Mouse (Mus musculus) neural tube, embryonic 13.5 days (tissue): ENCODE measurements around the gene Dach1. TPM values are rescaled to one million over a fixed set of nuclear protein-coding genes. Genes with fewer than 3 reads are reported as not detected.

ENCODE experiments used
- ATAC-seq: fragments of 200-750 bp; cut with Nextera tagmentation; 2 replicates; pipeline ENCODE4 v1.8.0; 2017; ENCODE audit warnings: low read depth, mild to moderate bottlenecking, moderate TSS enrichment, moderate library complexity
- H3K27ac ChIP-seq: fragments of 300-500 bp; sonication (generic); replicated peaks from 2 replicates; pipeline ENCODE4 v1.5.1; 2015; ENCODE audit warnings: moderate library complexity, mild to moderate bottlenecking, inconsistent platforms
- H3K27me3 ChIP-seq: fragments of 300-500 bp; sonication (generic); 2 replicates; pipeline ENCODE4 v1.6.1; 2015; ENCODE audit warnings: mild to moderate bottlenecking, inconsistent platforms
- H3K36me3 ChIP-seq: fragments of 300-500 bp; sonication (generic); 2 replicates; pipeline ENCODE4 v1.6.1; 2015; ENCODE audit warnings: mild to moderate bottlenecking, inconsistent platforms
- H3K4me1 ChIP-seq: fragments of 300-500 bp; sonication (generic); replicated peaks from 2 replicates; pipeline ENCODE4 v1.6.1; 2015; ENCODE audit warnings: inconsistent platforms
- H3K4me2 ChIP-seq: fragments of 300-500 bp; sonication (generic); 2 replicates; pipeline ENCODE4 v1.6.1; 2015; ENCODE audit warnings: inconsistent platforms, mild to moderate bottlenecking, moderate library complexity
- H3K4me3 ChIP-seq: fragments of 300-500 bp; sonication (generic); 2 replicates; pipeline ENCODE4 v1.5.1; 2015; ENCODE audit warnings: mild to moderate bottlenecking, inconsistent platforms
- H3K9ac ChIP-seq: fragments of 300-500 bp; sonication (generic); 2 replicates; pipeline ENCODE4 v1.6.1; 2015; ENCODE audit warnings: moderate library complexity, mild to moderate bottlenecking, inconsistent platforms
- H3K9me3 ChIP-seq: fragments of 300-500 bp; sonication (generic); 2 replicates; pipeline ENCODE4 v1.6.1; 2016; ENCODE audit warnings: inconsistent platforms
- WGBS: fragments of 180-500 bp; shearing (Covaris S2); methylation state at CpG from one replicate; pipeline ENCODE4 v1.1.7; 2015; 5-methylcytosine and 5-hydroxymethylcytosine counted together
- polyA plus RNA-seq: library from polyadenylated mRNA; unstranded; fragments of >200 nt; fragmentation: Nextera tagmentation; extraction: Ambion mirVana; gene quantifications from 2 replicates; pipeline ENCODE4 v1.2.1, GENCODE M21; 2015

Gene Dach1
- polyA plus RNA-seq, 1 experiment from 2014 or later = 18.7 TPM

GRCm38 (mm10) chr14:97881976-97882375 is 287.6 kb downstream of the Dach1 start:
- H3K4me2 ChIP-seq = no peak overlapping the region
- no peak for ATAC-seq
- no peak overlapping the region for H3K9ac ChIP-seq
- WGBS = 60% methylated on average over 1 of the region's 1 CpGs
- H3K36me3 ChIP-seq = no peaks in the 10 kb centered on the region
- H3K27ac ChIP-seq = no peak overlapping the region
- no peaks in the 10 kb centered on the region for H3K27me3 ChIP-seq
- no peaks in the 10 kb centered on the region for H3K9me3 ChIP-seq
- no peaks in the 10 kb centered on the region for H3K4me1 ChIP-seq
- no peak overlapping the region for H3K4me3 ChIP-seq

DNA sequence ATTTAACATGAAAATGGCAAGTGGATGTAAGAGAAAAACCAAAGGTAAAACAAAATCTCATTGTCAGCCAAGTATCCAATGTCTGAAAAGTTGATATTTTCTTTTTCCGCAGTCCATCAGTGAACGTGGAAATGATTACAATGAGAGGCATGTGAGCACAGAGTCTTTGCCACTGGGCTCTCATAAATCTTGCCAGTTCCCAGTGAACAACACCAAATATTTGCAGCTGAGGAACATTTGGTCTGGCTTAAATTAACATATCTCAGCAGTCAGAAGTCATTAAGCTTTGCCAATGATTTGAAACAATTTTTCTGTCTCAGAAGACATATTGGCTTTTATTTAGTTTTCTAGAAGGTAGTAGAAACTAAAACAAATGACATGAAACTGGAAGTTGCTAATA is 298.6 kb downstream of the Dach1 start:
- ATAC-seq = no peak
- WGBS = 11% methylated on average over 2 of the region's 2 CpGs
- no peaks in the 10 kb centered on the region for H3K27me3 ChIP-seq

GRCm38 (mm10) chr14:97858384-97858783 is 311.2 kb downstream of the Dach1 start:
- Histone ChIP-seq H3K9me3 (no peaks in the 10 kb centered on the region), H3K9ac (no peak overlapping the region), H3K4me2 (no peak overlapping the region), H3K4me1 (0 out of 2 replicates have a peak, but pooled peaks cover 6% of the 10 kb centered on the region), H3K4me3 (no peak overlapping the region), H3K27ac (no peak overlapping the region), H3K27me3 (no peaks in the 10 kb centered on the region), H3K36me3 (no peaks in the 10 kb centered on the region)
- ATAC-seq = no peak
- 36% methylated on average over 3 of the region's 3 CpGs for WGBS

More for the DNA sequence above, 298.6 kb downstream of the Dach1 start:
- H3K9me3 ChIP-seq = no peaks in the 10 kb centered on the region
- no peak overlapping the region for H3K27ac ChIP-seq
- H3K9ac ChIP-seq = no peak overlapping the region
- peaks cover 17% of the 10 kb centered on the region for H3K4me1 ChIP-seq
- 0 out of 2 replicates have a peak, but pooled peaks cover 3% of the 10 kb centered on the region for H3K36me3 ChIP-seq
- no peak overlapping the region for H3K4me3 ChIP-seq
- no peak overlapping the region for H3K4me2 ChIP-seq

- no peaks in the 10 kb centered on the region for H3K36me3 ChIP-seq
- H3K27ac ChIP-seq = no peak overlapping the region
- H3K4me1 ChIP-seq = 0 out of 2 replicates have a peak, but pooled peaks cover 6% of the 10 kb centered on the region
- no peaks in the 10 kb centered on the region for H3K9me3 ChIP-seq
- 38% methylated on average over 2 of the region's 2 CpGs for WGBS
- no peak for ATAC-seq
- H3K27me3 ChIP-seq = no peaks in the 10 kb centered on the region
- H3K9ac ChIP-seq = no peak overlapping the region
- no peak overlapping the region for H3K4me3 ChIP-seq
- no peak overlapping the region for H3K4me2 ChIP-seq
Observed at GRCm38 (mm10) chr14:97857276-97857675, 312.3 kb downstream of the Dach1 start.

GRCm38 (mm10) chr14:97855345-97855744 is 314.2 kb downstream of the Dach1 start:
- Histone ChIP-seq H3K27me3 (no peaks in the 10 kb centered on the region), H3K9me3 (no peaks in the 10 kb centered on the region), H3K36me3 (no peaks in the 10 kb centered on the region), H3K4me1 (0 out of 2 replicates have a peak, but pooled peaks cover 6% of the 10 kb centered on the region), H3K4me3 (no peak overlapping the region), H3K27ac (no peak overlapping the region), H3K4me2 (no peak overlapping the region), H3K9ac (no peak overlapping the region)
- 47% methylated on average over 1 of the region's 1 CpGs for WGBS
- no peak for ATAC-seq

DNA sequence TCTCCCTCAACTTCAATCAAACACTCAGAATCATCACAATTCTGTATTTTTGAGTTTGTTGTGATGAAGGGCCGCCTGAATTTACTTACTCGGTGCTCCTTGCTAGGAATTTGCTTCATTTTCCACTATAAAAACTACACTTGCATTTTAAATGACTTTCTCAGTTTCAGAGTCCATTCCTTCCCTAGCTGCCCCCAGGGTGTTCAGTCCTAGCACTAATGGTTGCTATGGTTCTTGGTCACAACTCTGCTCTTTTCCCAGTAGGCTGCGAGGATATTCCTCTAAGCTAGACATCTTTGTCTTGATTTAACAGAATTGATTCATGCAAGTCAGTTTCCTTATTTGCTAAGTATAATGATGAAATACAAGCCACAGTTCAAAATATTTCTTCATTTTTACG is 319.1 kb downstream of the Dach1 start:
- Histone ChIP-seq H3K4me2 (no peak overlapping the region), H3K4me3 (no peak overlapping the region), H3K4me1 (no peaks in the 10 kb centered on the region), H3K36me3 (no peaks in the 10 kb centered on the region), H3K27ac (no peak overlapping the region), H3K9ac (no peak overlapping the region), H3K9me3 (no peaks in the 10 kb centered on the region), H3K27me3 (no peaks in the 10 kb centered on the region)
- ATAC-seq = no peak
- WGBS = 64% methylated on average over 4 of the region's 4 CpGs

DNA sequence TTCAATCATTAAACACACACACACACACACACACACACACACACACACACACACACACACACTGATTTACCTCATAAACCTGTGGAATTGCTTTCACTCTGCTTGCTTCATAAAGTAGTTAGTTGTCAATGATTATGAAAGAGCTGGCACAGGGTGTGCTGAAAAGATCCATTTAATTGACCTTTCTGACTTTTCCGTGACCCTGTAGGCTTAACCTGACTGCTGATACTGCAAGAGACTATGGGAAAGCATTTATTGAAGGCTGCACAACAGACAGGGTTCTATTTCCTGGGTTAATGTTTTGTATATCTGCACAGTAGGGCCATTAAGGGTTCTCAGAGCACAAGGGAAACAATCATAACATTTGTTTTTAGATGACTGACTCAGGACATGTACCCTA is 321.9 kb downstream of the Dach1 start:
- ATAC-seq = no peak
- Histone ChIP-seq H3K9ac (no peak overlapping the region), H3K36me3 (no peaks in the 10 kb centered on the region), H3K4me2 (no peak overlapping the region), H3K4me1 (no peaks in the 10 kb centered on the region), H3K9me3 (no peaks in the 10 kb centered on the region), H3K4me3 (no peak overlapping the region), H3K27me3 (no peaks in the 10 kb centered on the region), H3K27ac (0 out of 2 replicates have a peak overlapping the region, but pooled peaks have one; percentile 6)
- 38% methylated on average over 1 of the region's 1 CpGs for WGBS

GRCm38 (mm10) chr14:97839275-97839674 is 330.3 kb downstream of the Dach1 start:
- H3K27ac ChIP-seq = no peak overlapping the region
- no peak overlapping the region for H3K9ac ChIP-seq
- no peaks in the 10 kb centered on the region for H3K27me3 ChIP-seq
- H3K4me1 ChIP-seq = no peaks in the 10 kb centered on the region
- no peak overlapping the region for H3K4me3 ChIP-seq
- no peak for ATAC-seq
- no peaks in the 10 kb centered on the region for H3K36me3 ChIP-seq
- H3K9me3 ChIP-seq = no peaks in the 10 kb centered on the region
- H3K4me2 ChIP-seq = no peak overlapping the region
- WGBS = 81% methylated on average over 5 of the region's 5 CpGs

GRCm38 (mm10) chr14:97829865-97830264 is 339.7 kb downstream of the Dach1 start:
- H3K9me3 ChIP-seq = no peaks in the 10 kb centered on the region
- ATAC-seq = no peak
- H3K9ac ChIP-seq = no peak overlapping the region
- no peak overlapping the region for H3K4me2 ChIP-seq
- WGBS = 80% methylated on average over 3 of the region's 3 CpGs
- 0 out of 2 replicates have a peak, but pooled peaks cover 3% of the 10 kb centered on the region for H3K4me1 ChIP-seq
- H3K36me3 ChIP-seq = no peaks in the 10 kb centered on the region
- H3K4me3 ChIP-seq = no peak overlapping the region
- no peaks in the 10 kb centered on the region for H3K27me3 ChIP-seq
- no peak overlapping the region for H3K27ac ChIP-seq

DNA sequence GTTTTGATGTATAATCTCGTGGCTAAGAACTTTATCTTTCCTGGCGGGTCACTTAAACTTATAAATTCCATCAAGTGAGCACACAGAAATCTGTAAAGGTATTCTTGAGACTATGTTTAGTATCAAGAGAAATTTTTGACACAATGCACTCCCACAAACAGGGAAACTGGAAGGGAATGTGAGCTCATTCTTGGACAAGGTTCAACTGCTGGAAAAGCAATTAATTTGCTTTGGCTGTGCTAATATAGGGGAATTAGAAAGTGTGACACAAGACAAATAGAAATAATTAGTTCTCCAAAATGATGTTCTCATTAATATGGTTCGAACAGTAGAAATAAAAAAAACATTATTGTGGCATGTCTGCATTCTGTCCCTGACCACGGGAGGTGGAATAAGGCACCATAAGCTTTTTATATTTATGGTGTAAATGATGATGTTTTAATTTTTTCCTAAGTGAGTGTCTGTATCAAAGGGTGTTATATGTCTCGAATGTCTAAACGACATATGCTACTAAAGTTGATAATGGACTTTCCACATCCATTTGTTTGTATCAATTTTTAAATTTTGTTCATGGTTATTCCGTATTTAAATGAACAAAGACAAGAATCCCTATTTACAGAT is 354.9 kb downstream of the Dach1 start:
- H3K9me3 ChIP-seq = no peaks in the 10 kb centered on the region
- no peak overlapping the region for H3K9ac ChIP-seq
- no peak overlapping the region for H3K4me2 ChIP-seq
- H3K27ac ChIP-seq = no peak overlapping the region
- no peak overlapping the region for H3K4me3 ChIP-seq
- H3K4me1 ChIP-seq = peaks cover 4% of the 10 kb centered on the region
- WGBS = 55% methylated on average over 7 of the region's 7 CpGs
- H3K36me3 ChIP-seq = no peaks in the 10 kb centered on the region
- no peaks in the 10 kb centered on the region for H3K27me3 ChIP-seq
- ATAC-seq = peak; percentile 50

DNA sequence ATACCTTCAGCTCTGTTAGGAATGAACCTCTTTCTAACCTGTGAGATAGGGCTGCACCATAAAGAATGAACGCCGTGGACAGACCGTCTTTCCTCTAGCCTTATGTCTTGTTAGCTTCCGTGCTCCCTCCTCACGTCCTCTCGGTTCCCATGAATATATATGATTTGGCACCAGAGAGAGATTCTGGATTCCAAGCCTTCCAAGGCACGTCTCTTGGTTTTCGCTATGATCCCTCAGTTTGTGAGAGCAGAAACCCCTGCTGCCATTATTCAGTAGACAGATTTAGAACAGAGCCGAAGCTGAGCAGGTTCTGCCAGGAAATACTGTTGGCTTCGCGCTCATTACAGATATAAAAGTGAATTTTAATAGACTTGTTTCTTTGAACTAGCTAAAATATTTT is 356.0 kb downstream of the Dach1 start:
- Histone ChIP-seq H3K27ac (peak overlapping the region; percentile 39), H3K4me2 (peak overlapping the region; percentile 4; the same call in 1 of the 2 replicates), H3K4me3 (no peak overlapping the region), H3K9ac (no peak overlapping the region), H3K4me1 (peaks cover 4% of the 10 kb centered on the region), H3K36me3 (no peaks in the 10 kb centered on the region), H3K9me3 (no peaks in the 10 kb centered on the region), H3K27me3 (no peaks in the 10 kb centered on the region)
- WGBS = 53% methylated on average over 11 of the region's 11 CpGs
- ATAC-seq = no peak

DNA sequence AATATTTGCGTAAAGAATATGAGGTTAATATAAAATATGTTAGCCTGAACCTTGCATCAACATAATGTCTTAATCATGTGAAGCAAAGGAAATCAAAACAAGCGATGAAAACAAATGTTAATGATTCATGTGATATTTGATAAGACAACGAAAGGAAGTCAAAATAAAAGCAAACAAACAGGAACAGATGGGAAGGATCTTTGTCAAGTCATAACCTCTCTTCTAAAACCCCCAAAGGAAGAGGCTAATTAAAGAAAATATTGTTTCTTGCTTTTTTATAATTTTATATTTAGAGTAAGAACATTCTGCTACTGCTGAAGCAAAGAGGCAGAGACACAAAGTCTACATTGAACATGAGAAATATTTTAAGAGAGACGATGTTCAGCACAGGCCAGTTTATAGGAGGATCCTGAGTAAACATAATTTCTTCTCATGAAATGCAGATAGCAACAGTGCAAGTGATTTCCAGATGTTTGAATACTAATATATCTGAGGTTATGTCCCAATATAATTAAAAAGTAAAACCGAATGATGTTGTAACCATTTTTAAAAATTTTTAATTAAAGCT is 374.1 kb downstream of the Dach1 start:
- Histone ChIP-seq H3K4me3 (no peak overlapping the region), H3K36me3 (no peaks in the 10 kb centered on the region), H3K4me2 (no peak overlapping the region), H3K9me3 (no peaks in the 10 kb centered on the region), H3K9ac (no peak overlapping the region), H3K27ac (no peak overlapping the region), H3K27me3 (no peaks in the 10 kb centered on the region), H3K4me1 (no peaks in the 10 kb centered on the region)
- WGBS = 88% methylated on average over 5 of the region's 5 CpGs
- no peak for ATAC-seq
